Mouse (Mus musculus): ENCODE results near the gene Nme7. TPM values are rescaled to one million over a fixed set of nuclear protein-coding genes. Genes with fewer than 3 reads are reported as not detected.

Gene Nme7
- polyA plus RNA-seq (2015; fragmentation: Illumina TruSeq; extraction: RNeasy Lipid Tissue Mini Kit (QIAGEN cat#74804); ENCODE audit: insufficient read depth, low replicate concordance), result 16.1 TPM

GRCm38 (mm10) chr1:164303821-164304220, at the start of gene Nme7:
Gene Nme7 (plus strand): TSS chr1:164304121.

GRCm38 (mm10) chr1:164275455-164275954, 28.4 kb upstream of the Nme7 start, which contains the start of gene Ccdc181:
Gene Ccdc181 (plus strand): TSS chr1:164275585.

GRCm38 (mm10) chr1:164307124-164307751, 3.3 kb downstream of the Nme7 start, which contains the start of gene Blzf1:
Gene Blzf1 (minus strand): TSS chr1:164307489.

GRCm38 (mm10) chr1:164458245-164458613, 154.3 kb downstream of the Nme7 start, which contains the start of gene Atp1b1:
Gene Atp1b1 (minus strand): TSS chr1:164458355.

Other genes with a start within 250 kb of the Nme7 start
- gene Sell, start 242.1 kb upstream of the Nme7 start, polyA plus RNA-seq (2015; fragmentation: Illumina TruSeq; extraction: RNeasy Lipid Tissue Mini Kit (QIAGEN cat#74804); ENCODE audit: insufficient read depth, low replicate concordance), result 632 TPM
- 2.3 TPM for gene Selp, start 188.9 kb upstream of the Nme7 start, polyA plus RNA-seq (2015; fragmentation: Illumina TruSeq; extraction: RNeasy Lipid Tissue Mini Kit (QIAGEN cat#74804); ENCODE audit: insufficient read depth, low replicate concordance)
- gene F5, start 152.3 kb upstream of the Nme7 start, polyA plus RNA-seq (2015; fragmentation: Illumina TruSeq; extraction: RNeasy Lipid Tissue Mini Kit (QIAGEN cat#74804); ENCODE audit: insufficient read depth, low replicate concordance), result 3.4 TPM
- 3.9 TPM for gene Slc19a2, start 55.1 kb upstream of the Nme7 start, polyA plus RNA-seq (2015; fragmentation: Illumina TruSeq; extraction: RNeasy Lipid Tissue Mini Kit (QIAGEN cat#74804); ENCODE audit: insufficient read depth, low replicate concordance)
- gene Ccdc181, start 28.5 kb upstream of the Nme7 start, polyA plus RNA-seq (2015; fragmentation: Illumina TruSeq; extraction: RNeasy Lipid Tissue Mini Kit (QIAGEN cat#74804); ENCODE audit: insufficient read depth, low replicate concordance), result 14.0 TPM
- 18.9 TPM for gene Blzf1, start 3.4 kb downstream of the Nme7 start, polyA plus RNA-seq (2015; fragmentation: Illumina TruSeq; extraction: RNeasy Lipid Tissue Mini Kit (QIAGEN cat#74804); ENCODE audit: insufficient read depth, low replicate concordance)
- gene Atp1b1, start 154.2 kb downstream of the Nme7 start, polyA plus RNA-seq (2015; fragmentation: Illumina TruSeq; extraction: RNeasy Lipid Tissue Mini Kit (QIAGEN cat#74804); ENCODE audit: insufficient read depth, low replicate concordance), result 40.7 TPM